Mouse (Mus musculus) heart, embryonic 13.5 days (tissue): ENCODE results near the gene Xpnpep2. TPM values are rescaled to one million over a fixed set of nuclear protein-coding genes. Genes with fewer than 3 reads are reported as not detected.

Experiments used
- polyA plus RNA-seq: library from polyadenylated mRNA; unstranded; fragments of >200 nt; fragmentation: Nextera tagmentation; extraction: Ambion mirVana; gene quantifications from 2 replicates; pipeline ENCODE4 v1.2.1, GENCODE M21; 2015

Xpnpep2 gene
- polyA plus RNA-seq, 1 experiment from 2014 or later: 0.47 TPM

Other genes with a start within 250 kb of the Xpnpep2 start
- gene Smarca1, start 215.8 kb upstream of the Xpnpep2 start, polyA plus RNA-seq: 21.0 and 21.3 TPM in 2 replicates
- gene Ocrl, start 196.3 kb upstream of the Xpnpep2 start, polyA plus RNA-seq: 11.3 and 11.7 TPM in 2 replicates
- gene Apln, start 73.9 kb upstream of the Xpnpep2 start, polyA plus RNA-seq: 5.6 and 6.0 TPM in 2 replicates
- 1.6 and 2.0 TPM in 2 replicates for gene Sash3, start 37.7 kb downstream of the Xpnpep2 start, polyA plus RNA-seq
- gene Zdhhc9, start 100.2 kb downstream of the Xpnpep2 start, polyA plus RNA-seq: 2.2 and 3.0 TPM in 2 replicates
- gene Utp14a, start 148.1 kb downstream of the Xpnpep2 start, polyA plus RNA-seq: 9.7 and 9.8 TPM in 2 replicates
- gene Bcorl1, start 232.6 kb downstream of the Xpnpep2 start, polyA plus RNA-seq: 3.8 and 4.1 TPM in 2 replicates